Mouse (Mus musculus) frontal cortex, postnatal 25 days (tissue): Measurements from ENCODE around the gene Crygd.
A peak's percentile ranks its signal among the peaks of the same experiment; 100 is the strongest.
"Not testable (repeated sequence)": the region's sequence is repeated elsewhere in the genome, so short reads cannot be mapped to it uniquely, and the experiment has no call there.

Experiments used
- DNase-seq, 2 experiments: peaks; one replicate each; pipeline ENCODE4 v3.0.0; 2022; ENCODE audit warnings: low spot score in 2 of 2

Crygd gene

DNA sequence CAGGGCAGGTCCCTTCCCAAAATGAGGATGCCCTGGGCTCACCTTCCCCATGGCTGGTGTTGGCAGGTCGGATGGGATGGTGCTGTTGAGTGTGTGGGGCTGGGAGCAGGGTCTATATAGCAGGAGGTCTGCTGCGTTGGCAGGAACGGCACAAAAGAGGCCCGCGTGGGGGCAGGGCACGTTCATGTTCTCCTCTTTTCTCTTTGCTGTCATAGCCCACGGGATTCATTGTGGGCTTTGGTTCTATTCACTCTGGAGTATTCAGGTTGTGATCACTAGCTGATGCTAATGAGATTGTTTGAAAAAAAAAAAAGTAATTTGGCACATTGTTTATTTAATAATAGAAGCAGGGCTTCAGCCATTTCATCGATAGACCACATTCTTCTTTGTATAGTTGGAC lies at the start of gene Crygd:
Crygd (minus strand) TSS at position 101 of the 400 bp plus-strand sequence.
- no peak for DNase-seq

DNA sequence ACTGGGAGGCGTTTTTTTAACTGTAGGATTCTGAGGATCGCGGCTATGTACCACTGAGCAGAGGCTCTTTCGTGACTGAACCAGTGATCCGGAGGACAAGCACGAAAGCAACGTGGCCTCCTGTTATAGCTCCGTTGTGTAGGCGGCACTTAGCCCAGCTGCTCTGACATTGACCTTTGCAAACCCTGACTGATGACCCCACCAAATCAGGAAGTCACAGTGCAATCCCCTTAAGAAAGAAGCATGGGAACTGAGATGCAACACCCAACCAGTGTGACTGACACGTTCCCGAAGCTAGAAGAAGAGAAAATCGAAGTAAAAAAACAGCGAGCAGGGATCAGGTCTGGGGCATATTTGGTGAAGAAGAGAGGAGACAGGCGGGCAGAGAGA lies 49.5 kb upstream of the Crygd start:
- DNase-seq: no peak

DNA sequence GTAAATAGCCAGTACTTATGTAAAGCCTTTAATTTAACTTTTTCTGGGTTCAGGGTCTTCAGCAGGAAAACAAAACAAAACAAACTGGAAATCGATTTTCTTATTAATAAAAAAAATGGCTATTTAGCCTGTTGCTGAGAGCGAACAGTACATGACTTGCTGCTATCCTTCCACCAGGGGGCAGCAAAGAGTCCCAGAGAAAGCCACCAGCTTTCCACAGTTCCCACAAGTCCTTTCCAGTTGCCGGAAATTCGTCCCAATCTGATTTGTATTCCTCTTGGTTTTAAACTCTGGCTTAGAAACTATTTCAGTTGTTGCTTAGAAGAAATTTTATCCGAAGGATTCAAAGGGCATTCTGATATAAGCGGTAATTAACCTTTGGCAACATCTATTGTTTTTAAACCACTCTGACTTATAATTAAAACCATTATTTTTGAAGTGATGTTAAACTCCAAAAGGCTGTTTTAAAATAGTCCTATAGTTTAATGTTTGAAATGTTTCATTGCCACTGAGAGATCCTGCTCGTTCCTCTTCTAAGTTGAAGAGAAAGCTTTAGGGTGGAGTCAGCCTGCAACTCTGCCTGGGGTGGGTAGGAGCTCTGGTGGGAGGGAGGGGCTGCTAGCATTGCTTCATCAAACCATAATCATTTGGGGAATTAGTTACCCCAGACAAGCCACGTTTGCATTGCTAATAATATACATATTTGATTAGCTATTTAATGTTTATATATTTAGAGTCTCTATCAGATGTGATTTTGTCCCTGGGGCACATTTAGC lies 49.0 kb upstream of the Crygd start:
- DNase-seq: peak in 1 of 2 experiments; percentile 62

DNA sequence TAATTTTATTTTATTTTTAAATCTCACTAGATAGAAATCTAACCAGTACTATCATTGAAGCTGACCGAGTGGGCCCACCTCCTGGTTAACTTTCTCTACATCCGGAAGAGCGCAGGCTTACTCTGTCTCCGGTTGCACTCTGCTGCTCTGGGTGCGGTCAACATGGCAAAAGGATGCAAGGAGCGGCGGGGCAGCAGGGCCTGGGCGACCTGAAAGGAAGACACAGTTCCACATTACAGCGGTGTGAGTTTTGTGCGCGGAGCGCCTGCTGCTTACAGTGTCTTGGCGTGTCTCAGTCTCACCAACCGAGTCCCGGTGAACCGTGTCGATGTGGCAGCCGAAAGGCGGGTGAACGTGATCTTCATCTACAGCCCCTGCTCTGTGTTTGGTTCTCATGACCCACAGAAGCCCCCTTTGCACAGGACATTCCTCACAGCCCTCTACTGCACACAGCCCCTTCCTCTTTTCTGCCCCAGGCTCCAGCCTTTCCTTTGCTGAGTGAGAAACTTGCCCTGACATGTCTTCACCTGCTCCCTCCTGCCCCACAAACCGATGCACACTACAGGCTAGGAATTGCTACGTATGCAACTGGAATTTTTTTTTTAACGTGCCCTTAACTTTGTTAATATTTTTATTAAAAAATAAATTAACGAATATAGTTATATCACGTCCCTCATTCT lies 46.6 kb upstream of the Crygd start:
- DNase-seq: no peak

DNA sequence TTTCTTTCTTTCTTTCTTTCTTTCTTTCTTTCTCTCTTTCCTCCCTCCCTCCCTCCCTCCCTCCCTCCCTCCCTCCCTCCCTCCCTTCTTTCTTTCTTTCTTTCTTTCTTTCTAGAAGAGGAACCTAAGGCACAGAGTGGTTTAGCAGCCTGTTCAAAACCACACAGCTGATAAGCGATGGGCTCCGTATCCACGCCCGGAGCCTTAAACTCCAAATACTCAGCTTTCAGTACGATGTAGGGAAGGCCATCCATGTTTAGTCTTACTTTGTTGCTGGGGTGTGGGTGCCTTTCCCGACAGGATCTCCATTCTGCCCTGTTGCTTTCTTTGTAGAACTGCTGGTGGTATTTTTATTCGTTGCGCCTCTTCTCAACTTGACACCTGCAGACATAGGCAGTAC lies 45.9 kb upstream of the Crygd start:
- no peak for DNase-seq

DNA sequence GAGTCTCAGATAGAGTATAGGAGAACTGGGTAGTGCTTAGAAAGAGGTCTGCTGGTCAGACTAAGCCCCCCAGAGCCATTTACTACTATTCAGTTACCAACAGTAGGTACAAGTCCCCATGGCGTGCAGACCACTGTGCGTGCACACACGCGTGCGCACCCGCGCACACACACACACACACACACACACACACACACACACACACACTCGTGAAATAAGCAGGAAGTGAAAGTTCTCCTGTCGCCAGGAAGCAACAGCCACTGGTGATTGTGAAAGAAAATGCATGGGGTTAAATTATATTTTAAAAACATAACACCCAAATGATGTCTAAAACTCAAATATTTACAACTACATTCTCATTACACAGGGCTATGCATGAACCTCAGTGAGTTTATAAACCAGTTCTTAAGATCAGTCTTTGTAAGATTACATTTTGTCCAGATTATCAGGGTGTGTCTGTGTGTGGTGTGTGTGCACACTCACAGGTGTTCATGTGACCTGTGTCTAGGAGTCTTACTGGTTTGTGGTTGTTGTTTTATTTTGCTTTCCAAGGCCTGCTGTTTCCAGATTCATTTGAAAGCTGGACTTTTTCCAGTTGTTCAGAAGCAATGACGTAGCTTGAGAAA lies 44.5 kb upstream of the Crygd start:
- no peak for DNase-seq

DNA sequence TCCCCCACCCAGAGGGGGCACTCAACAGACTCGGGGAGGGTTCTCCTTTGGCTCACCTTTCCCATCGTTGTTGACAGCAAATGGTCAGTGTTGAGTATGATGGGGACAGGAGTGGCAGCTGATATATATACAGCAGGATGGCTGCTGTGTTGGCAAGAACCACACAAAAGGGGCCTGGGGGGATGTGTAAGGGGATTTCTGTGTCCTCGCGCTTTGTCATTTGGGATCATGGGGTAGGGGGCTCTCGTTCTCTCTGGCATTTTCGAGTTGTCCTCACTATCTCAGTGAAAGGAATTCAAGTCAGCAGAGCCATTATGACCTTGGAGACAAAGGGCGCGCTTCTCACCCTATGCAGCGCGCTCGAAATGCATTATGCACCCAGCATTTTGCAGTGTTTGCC lies 40.0 kb upstream of the Crygd start, which contains the start of gene Cryga:
Cryga (minus strand) TSS at position 101 of the 400 bp plus-strand sequence.
- DNase-seq: no peak

DNA sequence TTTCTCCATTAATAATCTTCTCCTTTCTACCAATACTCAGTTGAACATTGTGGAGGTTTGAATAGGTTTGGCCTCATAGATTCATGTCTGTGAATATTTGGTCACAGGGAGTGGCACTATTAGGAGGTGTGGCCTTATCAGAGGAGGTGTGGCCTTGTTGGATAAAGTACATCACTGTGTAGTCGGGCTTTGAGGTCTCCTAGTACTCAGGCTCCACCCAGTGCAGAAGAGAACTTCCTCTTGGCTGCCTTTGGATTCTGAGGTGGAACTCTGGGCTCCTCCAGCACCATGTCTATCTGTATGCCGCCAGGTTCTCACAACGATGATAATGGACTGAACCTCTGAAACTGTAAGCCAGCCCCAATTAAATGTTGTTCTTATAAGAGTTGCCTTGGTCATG lies 33.7 kb upstream of the Crygd start:
- no peak for DNase-seq

DNA sequence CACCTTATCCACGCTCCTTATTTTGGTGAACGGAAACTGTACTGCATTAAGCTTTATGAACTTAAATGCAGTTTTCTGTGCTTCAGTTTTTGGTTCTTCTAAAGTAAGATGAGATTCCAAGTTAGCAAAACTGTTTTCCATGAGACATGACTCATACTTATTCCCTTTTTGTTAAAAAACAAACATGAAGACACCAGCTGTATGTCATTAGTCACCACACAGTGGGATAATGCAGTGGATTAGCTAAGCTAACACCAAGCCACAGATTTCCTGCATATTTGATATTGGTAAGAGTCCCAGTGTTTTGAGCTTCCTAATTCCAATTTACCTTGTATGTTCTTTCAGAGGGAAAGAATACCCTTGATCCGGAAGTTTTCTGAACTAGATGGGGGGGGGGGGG lies 28.3 kb upstream of the Crygd start:
- DNase-seq: no peak

DNA sequence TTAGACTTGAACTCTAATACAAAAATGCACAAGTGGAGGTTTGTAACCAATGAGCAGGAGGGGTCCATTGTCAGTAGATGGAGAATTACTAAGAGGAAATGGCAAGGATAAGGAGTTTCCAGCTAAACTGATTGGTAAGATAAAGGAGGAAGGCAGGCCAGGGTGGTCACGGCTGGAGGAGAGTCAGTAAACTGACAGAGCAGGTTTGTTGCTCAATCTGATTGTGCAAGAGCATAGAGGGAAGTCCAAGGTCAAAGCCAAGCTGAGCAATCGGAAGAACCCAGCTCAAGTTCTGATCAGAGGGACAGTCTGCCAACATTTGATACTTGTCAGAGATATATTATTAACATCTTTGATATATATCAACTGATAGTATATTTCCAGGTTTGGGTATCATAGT lies 27.1 kb upstream of the Crygd start:
- no peak for DNase-seq

DNA sequence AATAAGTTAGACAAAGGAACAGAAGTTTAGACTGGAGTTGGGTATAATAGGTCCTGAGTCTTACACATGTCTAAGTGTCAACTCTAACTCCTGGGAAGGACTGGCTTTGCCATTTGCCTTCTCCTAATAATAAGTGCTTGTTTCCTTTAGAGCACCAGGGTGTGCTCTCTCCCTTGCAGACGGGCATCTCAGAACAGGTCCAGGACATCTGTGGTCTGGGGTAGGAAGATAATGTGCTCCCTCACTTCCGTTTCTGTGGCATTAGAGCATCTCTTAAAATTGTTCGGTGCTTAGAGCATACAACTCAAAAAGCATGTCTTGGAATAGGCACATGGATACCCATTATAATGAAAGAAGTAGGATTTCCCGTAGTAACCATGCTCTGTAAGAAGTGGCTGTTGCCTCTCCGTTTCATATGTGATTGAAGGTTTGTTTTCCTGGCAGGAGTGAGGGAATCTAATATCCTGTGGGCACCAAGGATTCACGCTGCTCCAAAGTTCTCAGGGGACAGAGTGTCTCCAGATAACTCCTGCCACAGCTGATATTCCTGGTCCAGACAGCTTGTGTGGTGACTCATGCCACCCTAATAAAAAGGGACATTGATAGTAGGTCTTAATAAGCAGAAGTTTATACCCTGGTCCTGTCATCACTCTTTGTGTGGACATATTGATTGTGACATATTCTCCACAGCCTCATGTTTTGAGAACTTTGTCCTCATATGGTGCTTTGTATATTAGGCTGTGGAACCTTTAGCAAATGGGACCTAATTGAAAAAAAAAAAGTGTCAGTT lies 25.5 kb upstream of the Crygd start:
- no peak for DNase-seq

DNA sequence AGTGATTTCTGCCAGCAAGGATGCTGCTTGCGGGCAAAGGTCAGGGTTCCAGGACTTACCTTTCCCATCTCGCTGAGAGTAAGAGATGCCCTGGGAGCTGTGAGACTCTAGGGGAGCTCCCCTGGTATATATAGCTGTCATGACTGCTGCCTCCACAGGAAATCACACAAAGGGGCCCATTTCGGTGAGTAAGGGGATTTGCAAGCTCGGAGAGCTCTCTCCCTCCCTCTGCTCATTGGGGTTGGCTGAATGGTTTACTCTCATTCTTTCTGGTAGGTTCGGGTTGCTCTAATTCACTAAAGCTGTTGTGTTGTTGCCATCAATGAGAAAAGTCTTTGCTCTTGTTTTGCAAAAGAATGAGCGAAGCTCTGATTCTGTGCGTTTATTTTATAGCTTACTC lies 18.9 kb upstream of the Crygd start, which contains the start of gene Crygb:
Crygb (minus strand) TSS at position 101 of the 400 bp plus-strand sequence.
- no peak for DNase-seq

DNA sequence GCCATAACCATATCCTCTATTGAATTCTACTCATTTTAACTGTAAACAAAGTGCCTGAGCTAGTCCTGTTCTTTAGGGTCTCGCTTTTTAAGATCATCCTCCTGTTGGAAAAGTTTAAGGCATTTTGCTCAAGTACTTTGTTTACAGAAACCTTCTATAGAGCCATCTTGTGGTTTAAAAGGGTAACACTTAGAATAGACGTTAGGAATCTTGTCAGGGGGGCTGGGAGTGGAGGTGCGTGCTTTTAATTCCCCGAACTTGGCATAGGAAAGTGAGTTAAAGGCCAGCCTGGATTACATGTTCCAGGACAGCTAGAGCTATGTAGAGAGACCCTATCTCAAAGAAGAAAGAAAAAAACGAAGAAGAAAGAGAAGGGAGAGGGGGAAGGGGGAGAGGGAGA lies 12.4 kb upstream of the Crygd start:
- DNase-seq: no peak

DNA sequence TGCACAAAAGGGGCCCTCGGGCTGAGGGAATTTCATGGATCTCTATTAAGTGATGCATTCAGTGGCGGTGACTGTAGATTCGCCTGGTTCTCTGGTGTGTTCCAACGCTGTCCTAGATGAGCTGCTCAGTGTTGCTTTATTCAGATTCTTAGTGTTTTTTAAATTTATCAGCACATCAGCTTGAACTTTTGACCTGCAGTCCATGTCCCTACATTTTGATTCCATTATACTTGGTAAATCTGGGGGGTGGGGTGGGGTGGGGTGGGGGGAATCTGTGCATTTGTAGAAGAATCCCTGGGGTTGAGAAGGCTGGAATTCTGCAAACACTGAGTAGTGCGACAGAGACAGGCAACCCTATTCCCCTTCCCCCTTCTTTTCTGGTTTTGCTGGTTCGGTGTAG lies 10.3 kb upstream of the Crygd start, which contains the start of gene Crygc:
Crygc (minus strand) TSS at position 101 of the 400 bp plus-strand sequence.
- no peak for DNase-seq

DNA sequence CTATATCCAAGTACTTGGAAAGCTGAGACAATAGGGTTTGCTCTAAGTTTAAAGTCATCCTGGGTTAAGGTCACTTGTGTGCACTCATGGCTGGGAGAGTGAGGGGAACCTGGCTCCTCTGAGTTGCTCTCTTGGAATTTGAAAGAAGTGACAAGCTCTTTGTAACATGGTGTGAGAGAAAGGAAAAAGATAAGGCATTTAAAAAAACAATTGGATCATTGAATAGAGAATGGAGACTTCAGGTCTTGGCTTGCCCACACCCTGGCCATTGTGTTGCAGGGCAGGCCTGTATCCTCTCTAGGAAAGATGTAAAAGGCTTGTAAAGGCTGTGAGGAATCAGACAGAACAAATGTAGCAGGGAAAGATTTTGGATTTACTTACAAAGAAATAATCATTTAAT lies 4.6 kb upstream of the Crygd start:
- DNase-seq: no peak

DNA sequence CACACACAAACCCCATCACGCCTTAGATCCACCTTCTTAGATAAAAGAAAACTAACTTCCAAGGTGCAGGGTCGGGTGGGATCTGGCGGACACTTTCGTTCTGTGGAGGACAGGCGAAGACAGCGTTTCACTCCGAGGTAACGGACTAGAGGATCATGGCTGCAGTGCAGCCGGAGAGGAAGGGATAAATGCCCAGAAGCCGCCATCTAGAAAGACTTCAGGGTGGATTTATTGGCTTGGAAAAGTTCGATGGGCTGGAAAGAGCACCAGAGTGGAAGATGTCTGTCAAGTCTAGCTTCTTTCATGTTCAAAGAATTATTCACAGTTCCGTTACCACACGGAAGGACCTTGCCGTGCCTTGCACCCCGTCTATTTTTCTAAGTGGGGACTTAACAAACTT lies 949 bp upstream of the Crygd start:
- no peak for DNase-seq

DNA sequence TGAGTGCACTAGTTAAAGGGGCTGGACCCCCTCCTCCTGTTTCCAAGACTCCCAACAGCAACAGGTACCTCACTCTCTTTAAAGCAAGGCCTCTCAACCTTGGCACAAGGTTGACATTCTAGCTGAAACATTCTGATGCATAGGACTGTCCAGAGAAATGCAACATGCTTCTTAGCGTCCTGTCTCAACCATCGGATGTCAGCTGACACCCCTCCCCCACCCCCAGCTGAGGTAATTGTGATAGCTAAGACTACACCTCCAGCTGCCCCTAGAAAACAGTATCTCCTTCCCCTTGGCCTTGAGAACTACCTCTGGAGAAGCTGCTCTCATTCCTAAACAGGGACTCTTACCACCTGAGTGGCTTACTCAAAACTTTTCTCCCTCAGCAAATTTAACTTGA lies 11.1 kb downstream of the Crygd start:
- no peak for DNase-seq

DNA sequence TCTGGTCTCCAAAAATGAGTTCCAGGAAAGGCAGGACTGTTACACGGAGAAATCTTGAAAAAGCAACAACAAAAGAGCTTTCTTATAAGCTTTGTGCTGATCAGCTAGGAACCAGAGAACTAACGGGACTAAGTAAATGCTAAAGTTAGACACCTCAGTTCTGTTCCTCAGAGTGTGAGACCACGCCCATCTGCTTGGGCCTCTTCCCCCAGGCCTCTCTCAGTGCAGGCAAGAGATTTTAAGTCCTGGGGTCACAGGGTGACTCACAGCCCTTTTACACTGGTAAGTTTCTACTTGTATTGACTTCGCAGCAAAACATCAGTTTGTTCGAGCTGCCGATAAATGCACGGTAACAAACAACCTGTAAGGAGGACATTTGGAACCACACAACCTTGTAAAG lies 11.6 kb downstream of the Crygd start:
- DNase-seq: no peak

DNA sequence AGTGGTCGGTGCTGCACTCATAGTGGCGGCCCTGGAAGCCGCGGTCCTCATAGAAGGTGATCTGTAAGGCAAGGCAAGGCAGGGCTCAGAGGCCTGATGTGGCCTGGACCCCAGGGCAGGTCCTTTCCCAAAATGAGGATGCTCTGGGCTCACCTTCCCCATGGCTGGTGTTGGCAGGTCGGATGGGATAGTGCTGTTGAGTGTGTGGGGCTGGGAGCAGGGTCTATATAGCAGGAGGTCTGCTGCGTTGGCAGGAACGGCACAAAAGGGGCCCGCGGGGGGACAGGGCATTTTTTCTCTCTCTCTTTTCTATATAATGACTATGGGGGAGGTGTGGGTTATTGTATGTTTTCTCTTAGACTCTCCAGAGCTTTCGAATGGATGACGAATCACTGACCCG lies 12.3 kb downstream of the Crygd start, which contains the start of gene Cryge:
Cryge (minus strand) TSS at position 198 of the 400 bp plus-strand sequence.
- DNase-seq: not testable (repeated sequence)

DNA sequence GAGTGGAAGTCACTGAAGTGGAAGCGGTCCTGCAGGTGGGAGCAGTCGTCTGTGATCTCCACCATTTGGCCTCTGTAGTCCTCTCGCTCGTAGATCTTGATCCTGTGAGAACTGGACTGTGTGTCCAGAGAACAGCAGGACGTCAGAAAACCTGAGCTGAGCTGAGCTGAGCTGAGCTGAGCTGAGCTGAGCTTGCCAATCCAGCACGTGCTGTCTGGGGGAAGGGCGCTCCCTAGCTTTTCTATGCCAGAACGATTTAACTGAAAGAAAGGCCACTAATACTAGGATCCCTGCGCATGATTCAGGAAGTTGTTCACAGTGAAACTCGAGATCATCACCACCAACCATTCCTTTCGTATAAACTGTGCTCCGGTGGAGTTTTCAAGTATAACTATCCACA lies 14.5 kb downstream of the Crygd start:
- no peak for DNase-seq

DNA sequence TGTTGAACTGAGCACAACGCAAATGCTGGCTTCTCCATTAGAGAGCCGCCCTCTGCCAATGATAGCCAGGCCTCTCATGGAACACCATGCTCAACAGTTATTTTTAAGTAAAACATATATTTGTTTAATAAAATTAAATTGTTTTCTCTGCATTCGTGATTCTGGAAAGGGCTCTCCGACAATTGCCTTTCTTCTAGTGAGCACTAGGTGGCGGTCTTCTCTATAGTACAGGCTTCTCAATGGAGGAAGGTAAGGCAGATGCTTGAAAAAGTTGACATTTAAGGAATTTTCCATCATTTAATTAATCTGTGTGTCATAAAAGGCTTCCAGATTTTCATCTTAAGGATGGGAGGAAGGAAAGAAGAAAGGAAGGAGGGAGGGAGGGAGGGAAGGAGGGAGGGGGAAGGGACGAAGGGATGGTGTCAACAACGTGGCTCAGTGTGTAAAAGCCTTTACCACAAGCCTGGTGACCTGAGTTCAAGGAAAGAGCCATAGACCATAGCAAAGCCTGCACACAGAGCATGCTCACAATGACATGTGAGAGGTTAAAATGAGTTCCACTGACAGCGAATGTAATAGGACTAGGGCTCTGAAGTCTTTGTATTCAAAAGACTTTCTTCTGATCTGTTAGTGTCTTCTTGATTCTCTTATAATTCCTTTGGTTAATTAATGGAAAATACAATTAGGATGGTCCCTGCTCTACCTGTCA lies 16.7 kb downstream of the Crygd start:
- peak in 1 of 2 experiments; percentile 13 for DNase-seq
